Mouse (Mus musculus) neural tube, embryonic 14.5 days (tissue): ENCODE measurements around the gene Ppil2. TPM values are rescaled to one million over a fixed set of nuclear protein-coding genes. Genes with fewer than 3 reads are reported as not detected.

Source experiments
- ATAC-seq: fragments of 200-750 bp; cut with Nextera tagmentation; 2 replicates; pipeline ENCODE4 v1.8.0; 2017; ENCODE audit warnings: low read depth, mild to moderate bottlenecking, moderate TSS enrichment, moderate library complexity
- H3K27ac ChIP-seq: fragments of 300-500 bp; sonication (generic); 2 replicates; pipeline ENCODE4 v1.5.1; 2014; ENCODE audit warnings: low read depth, mild to moderate bottlenecking, control low read depth, low read length, moderate library complexity, mixed read lengths
- H3K27me3 ChIP-seq: fragments of 300-500 bp; sonication (generic); 2 replicates; pipeline ENCODE4 v1.6.1; 2014; ENCODE audit warnings: low read length; ENCODE audit not compliant: control insufficient read depth, insufficient read depth
- H3K36me3 ChIP-seq: fragments of 300-500 bp; sonication (generic); 2 replicates; pipeline ENCODE4 v1.6.1; 2014; ENCODE audit warnings: low read length, mixed read lengths; ENCODE audit not compliant: control insufficient read depth, insufficient read depth
- H3K4me1 ChIP-seq: fragments of 300-500 bp; sonication (generic); 2 replicates; pipeline ENCODE4 v1.6.1; 2014; ENCODE audit warnings: low read length; ENCODE audit not compliant: control insufficient read depth, insufficient read depth
- H3K4me2 ChIP-seq: fragments of 300-500 bp; sonication (generic); 2 replicates; pipeline ENCODE4 v1.6.1; 2014; ENCODE audit warnings: mild to moderate bottlenecking, low read depth, low read length, control low read depth
- H3K4me3 ChIP-seq: fragments of 300-500 bp; sonication (generic); 2 replicates; pipeline ENCODE4 v1.5.1; 2014; ENCODE audit warnings: low read depth, low read length, control low read depth, mixed read lengths
- H3K9ac ChIP-seq: fragments of 300-500 bp; sonication (generic); replicated peaks from 2 replicates; pipeline ENCODE4 v1.6.1; 2014; ENCODE audit warnings: low read depth, mild to moderate bottlenecking, control low read depth, low read length, mixed read lengths
- H3K9me3 ChIP-seq: fragments of 300-500 bp; sonication (generic); 2 replicates; pipeline ENCODE4 v1.6.1; 2016; ENCODE audit warnings: low read length; ENCODE audit not compliant: control insufficient read depth
- WGBS: fragments of 180-500 bp; shearing (Covaris S2); extraction: QIAGEN DNeasy Blood & Tissue Kit; methylation state at CpG from one replicate; pipeline ENCODE4 v1.1.7; 2014; 5-methylcytosine and 5-hydroxymethylcytosine counted together
- polyA plus RNA-seq: library from polyadenylated mRNA; unstranded; fragments of >200 nt; fragmentation: Nextera tagmentation; extraction: Ambion mirVana; gene quantifications from 2 replicates; pipeline ENCODE4 v1.2.1, GENCODE M21; 2014

The Ppil2 gene
- 131 and 143 TPM in 2 replicates for polyA plus RNA-seq

DNA sequence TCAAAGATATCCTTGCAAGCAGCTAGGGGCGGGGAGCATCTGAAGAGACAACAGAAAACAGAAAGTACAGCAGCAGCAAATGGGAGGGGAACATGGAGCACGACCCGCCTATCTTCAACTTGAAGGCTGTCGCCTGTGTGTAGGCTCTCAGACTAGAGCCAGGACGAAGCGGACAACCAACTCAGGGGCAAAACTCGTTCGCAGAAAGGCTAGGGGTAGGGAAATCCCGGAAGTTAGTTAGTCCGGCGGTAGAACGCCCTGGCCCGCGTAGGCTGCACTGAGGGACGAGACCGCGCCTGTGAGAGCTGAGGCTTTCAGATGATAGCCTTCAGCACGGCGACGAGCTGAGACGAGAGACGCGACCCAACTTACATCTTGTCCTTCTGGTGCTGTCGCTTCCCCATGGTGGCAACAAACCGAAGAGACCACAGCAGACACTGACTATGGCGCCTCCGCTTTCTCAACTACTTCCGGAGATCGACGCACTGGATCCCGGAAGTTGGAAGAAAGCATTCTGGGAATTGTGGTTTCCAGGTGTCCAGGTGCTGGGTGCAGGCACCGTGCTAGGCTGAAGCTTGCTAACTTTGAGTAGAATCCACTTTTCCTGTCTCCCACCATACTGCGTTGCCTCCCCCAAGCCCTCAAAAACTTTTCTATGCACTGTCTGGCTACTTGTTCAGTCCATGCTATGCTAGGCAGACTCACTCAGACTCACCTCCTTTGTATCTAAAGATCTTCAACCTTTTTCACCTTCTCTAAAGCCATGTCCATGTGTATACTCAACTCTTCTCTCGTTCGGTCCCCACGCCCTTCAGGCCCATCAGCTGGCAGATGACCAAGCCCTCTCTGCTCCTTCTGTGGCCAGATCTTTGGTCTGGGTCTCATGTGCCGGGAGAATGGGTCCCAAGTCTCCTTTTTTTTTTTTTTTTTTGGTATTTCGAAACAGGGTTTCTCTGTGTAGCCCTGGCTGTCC is at the start of gene Ppil2:
Ppil2 (minus strand) TSS at position 487 of the 973 bp plus-strand sequence.
- Histone ChIP-seq H3K4me2 (peak within 1 kb of the TSS; percentile 60), H3K4me3 (peak within 1 kb of the TSS; percentile 77), H3K27me3 (no peaks in the 10 kb centered on the region), H3K4me1 (peaks cover 10% of the 10 kb centered on the region), H3K27ac (no peak within 1 kb of the TSS), H3K9me3 (no peaks in the 10 kb centered on the region), H3K36me3 (peaks cover 4% of the 10 kb centered on the region; the same call in 1 of the 2 replicates), H3K9ac (peak within 1 kb of the TSS; percentile 61)
- peak; percentile 85 for ATAC-seq
- WGBS: 10% methylated on average over 38 of the region's 38 CpGs

- Histone ChIP-seq H3K4me1 (no peaks in the 10 kb centered on the region), H3K27me3 (no peaks in the 10 kb centered on the region), H3K9me3 (no peaks in the 10 kb centered on the region), H3K4me2 (no peak overlapping the region), H3K36me3 (peaks cover 21% of the 10 kb centered on the region), H3K9ac (no peak overlapping the region), H3K4me3 (no peak overlapping the region), H3K27ac (no peak overlapping the region)
- ATAC-seq: no peak
- WGBS: 94% methylated on average over 2 of the region's 2 CpGs
These were observed 43.3 kb upstream of the Ppil2 start for GRCm38 (mm10) chr16:17154346-17154745.

DNA sequence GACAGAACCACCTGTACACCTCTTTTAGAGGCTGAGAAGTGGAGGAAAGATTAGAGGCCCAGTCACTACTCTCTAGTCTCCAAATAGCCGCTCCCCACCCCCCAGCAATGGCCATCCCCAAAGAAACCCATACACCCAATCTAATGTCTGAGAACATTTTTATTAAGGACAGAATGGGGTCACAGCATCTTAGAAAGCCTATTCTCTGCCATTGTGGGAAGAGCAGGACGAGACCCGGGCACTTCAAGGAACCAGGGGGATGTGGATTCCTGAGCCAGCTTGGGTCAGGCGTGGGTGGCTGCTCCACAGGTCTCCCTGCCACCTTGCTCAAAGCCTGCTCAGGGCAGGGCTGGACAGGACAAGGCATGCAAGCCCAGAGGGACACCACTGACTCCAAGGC is 40.8 kb upstream of the Ppil2 start:
- peaks cover 6% of the 10 kb centered on the region; the same call in 1 of the 2 replicates for H3K4me1 ChIP-seq
- no peak overlapping the region for H3K4me3 ChIP-seq
- no peak overlapping the region for H3K4me2 ChIP-seq
- ATAC-seq: no peak
- H3K27ac ChIP-seq: no peak overlapping the region
- H3K9me3 ChIP-seq: no peaks in the 10 kb centered on the region
- H3K27me3 ChIP-seq: no peaks in the 10 kb centered on the region
- no peak overlapping the region for H3K9ac ChIP-seq
- peaks cover 11% of the 10 kb centered on the region; the same call in 1 of the 2 replicates for H3K36me3 ChIP-seq
- WGBS: 97% methylated on average over 4 of the region's 4 CpGs

GRCm38 (mm10) chr16:17150520-17151258 is 39.6 kb upstream of the Ppil2 start:
- H3K9me3 ChIP-seq: no peaks in the 10 kb centered on the region
- no peaks in the 10 kb centered on the region for H3K27me3 ChIP-seq
- no peak for ATAC-seq
- peaks cover 6% of the 10 kb centered on the region; the same call in 1 of the 2 replicates for H3K4me1 ChIP-seq
- WGBS: 85% methylated on average over 7 of the region's 7 CpGs
- H3K9ac ChIP-seq: no peak overlapping the region
- H3K27ac ChIP-seq: no peak overlapping the region
- H3K4me2 ChIP-seq: no peak overlapping the region
- H3K4me3 ChIP-seq: no peak overlapping the region
- H3K36me3 ChIP-seq: peaks cover 11% of the 10 kb centered on the region; the same call in 1 of the 2 replicates

DNA sequence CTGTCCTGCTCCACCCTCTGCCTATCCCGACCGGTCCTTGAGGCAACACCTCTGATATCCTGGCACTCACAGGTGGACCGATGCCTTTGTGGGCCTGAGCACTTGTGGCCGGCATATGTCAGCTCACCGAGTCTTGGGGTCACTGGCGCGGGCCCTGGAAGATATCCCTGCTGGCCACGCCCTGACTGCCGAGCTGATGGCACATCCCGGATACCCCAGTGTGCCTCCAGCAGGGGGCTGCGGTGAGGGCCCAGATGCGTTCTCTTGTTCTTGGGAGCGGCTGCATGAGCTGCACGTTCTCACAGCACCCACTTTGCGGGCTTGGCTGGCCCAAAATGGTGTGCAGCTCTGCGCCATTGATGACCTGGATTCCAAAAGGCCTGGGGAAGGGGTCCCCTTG is 37.0 kb upstream of the Ppil2 start:
- H3K27ac ChIP-seq: no peak overlapping the region

DNA sequence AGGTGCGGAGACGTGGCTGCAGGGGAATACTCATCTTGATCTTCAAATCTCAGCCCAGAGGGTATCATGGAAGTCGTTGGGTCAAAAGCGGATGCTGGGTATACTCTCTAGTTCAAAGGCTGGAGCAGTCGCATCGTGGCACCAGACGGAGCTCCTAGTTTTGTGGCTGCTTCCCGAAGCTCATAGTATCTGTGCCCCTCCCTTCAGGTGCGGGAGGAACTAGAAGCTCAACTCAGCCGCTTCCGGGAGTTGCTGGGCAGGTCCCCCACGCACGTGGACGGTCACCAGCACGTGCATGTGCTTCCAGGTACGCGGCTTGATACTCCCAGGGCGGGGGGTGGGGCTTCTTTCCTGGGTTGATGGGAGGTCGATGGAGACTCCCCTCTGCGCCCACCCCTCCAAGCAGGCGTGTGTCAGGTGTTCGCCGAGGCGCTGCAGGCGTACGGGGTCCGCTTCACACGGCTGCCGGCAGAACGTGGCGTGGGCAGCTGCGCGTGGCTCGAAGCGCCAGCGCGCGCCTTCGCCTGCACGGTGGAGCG is 36.4 kb upstream of the Ppil2 start:
- H3K4me2 ChIP-seq: peak overlapping the region; percentile 89
- H3K36me3 ChIP-seq: 0 out of 2 replicates have a peak, but pooled peaks cover 2% of the 10 kb centered on the region
- ATAC-seq: peak; percentile 50
- peak overlapping the region; percentile 62; the same call in 1 of the 2 replicates for H3K27ac ChIP-seq
- H3K9ac ChIP-seq: peak overlapping the region; percentile 68
- H3K4me3 ChIP-seq: peak overlapping the region; percentile 63
- under 1% methylated on average over 37 of the region's 41 CpGs for WGBS
- H3K4me1 ChIP-seq: peaks cover 6% of the 10 kb centered on the region; the same call in 1 of the 2 replicates
- H3K27me3 ChIP-seq: no peaks in the 10 kb centered on the region
- H3K9me3 ChIP-seq: no peaks in the 10 kb centered on the region

More for the DNA sequence above, 37.0 kb upstream of the Ppil2 start:
- Histone ChIP-seq H3K9me3 (no peaks in the 10 kb centered on the region), H3K4me3 (peak overlapping the region; percentile 63), H3K36me3 (0 out of 2 replicates have a peak, but pooled peaks cover 2% of the 10 kb centered on the region), H3K4me2 (peak overlapping the region; percentile 89), H3K27me3 (no peaks in the 10 kb centered on the region), H3K4me1 (peaks cover 6% of the 10 kb centered on the region; the same call in 1 of the 2 replicates), H3K9ac (peak overlapping the region; percentile 68; the same call in 1 of the 2 replicates)
- ATAC-seq: peak; percentile 28; the same call in 1 of the 2 replicates
- WGBS: 5% methylated on average over 16 of the region's 16 CpGs

- under 1% methylated on average over 34 of the region's 34 CpGs for WGBS
- Histone ChIP-seq H3K4me2 (peak within 1 kb of the TSS; percentile 89), H3K9me3 (no peaks in the 10 kb centered on the region), H3K27me3 (no peaks in the 10 kb centered on the region), H3K4me3 (peak within 1 kb of the TSS; percentile 63), H3K4me1 (peaks cover 6% of the 10 kb centered on the region; the same call in 1 of the 2 replicates), H3K27ac (peak within 1 kb of the TSS; percentile 62; the same call in 1 of the 2 replicates), H3K36me3 (no peaks in the 10 kb centered on the region), H3K9ac (peak within 1 kb of the TSS; percentile 68)
- ATAC-seq: peak; percentile 86
These were observed 35.7 kb upstream of the Ppil2 start, which contains the start of gene Ccdc116 for GRCm38 (mm10) chr16:17146772-17147235. TSS of gene Ccdc116 (minus strand) at chr16:17147229.

GRCm38 (mm10) chr16:17144339-17144738 is 33.3 kb upstream of the Ppil2 start, which contains the start of gene Ydjc:
TSS of gene Ydjc (plus strand) at chr16:17144621.
- no peaks in the 10 kb centered on the region for H3K9me3 ChIP-seq
- no peak for ATAC-seq
- no peak within 1 kb of the TSS for H3K27ac ChIP-seq
- no peaks in the 10 kb centered on the region for H3K36me3 ChIP-seq
- H3K4me1 ChIP-seq: peaks cover 6% of the 10 kb centered on the region; the same call in 1 of the 2 replicates
- 16% methylated on average over 7 of the region's 7 CpGs for WGBS
- H3K27me3 ChIP-seq: no peaks in the 10 kb centered on the region
- no peak within 1 kb of the TSS for H3K4me2 ChIP-seq
- no peak within 1 kb of the TSS for H3K4me3 ChIP-seq
- H3K9ac ChIP-seq: no peak within 1 kb of the TSS
